Mouse (Mus musculus) embryonic facial prominence, embryonic 14.5 days (tissue): ENCODE data around the gene Ccdc12. TPM values are rescaled to one million over a fixed set of nuclear protein-coding genes. Genes with fewer than 3 reads are reported as not detected.
A peak's percentile ranks its signal among the peaks of the same experiment; 100 is the strongest.

Source experiments
- ATAC-seq: fragments of 200-750 bp; cut with Nextera tagmentation; 2 replicates; pipeline ENCODE4 v1.8.0; 2017; ENCODE audit warnings: low read depth, moderate number of reproducible peaks, moderate TSS enrichment
- DNase-seq: peaks from one replicate; pipeline ENCODE4 v3.0.0-alpha.2; 2015; ENCODE audit warnings: low spot score
- H3K27ac ChIP-seq: fragments of 300-500 bp; sonication (generic); replicated peaks from 2 replicates; pipeline ENCODE4 v1.5.1; 2014; ENCODE audit warnings: low read depth, mild to moderate bottlenecking, low read length, moderate library complexity
- H3K27me3 ChIP-seq: fragments of 300-500 bp; sonication (generic); replicated peaks from 2 replicates; pipeline ENCODE4 v1.6.1; 2014; ENCODE audit warnings: low read length; ENCODE audit not compliant: control insufficient read depth, insufficient read depth
- H3K36me3 ChIP-seq: fragments of 300-500 bp; sonication (generic); 2 replicates; pipeline ENCODE4 v1.6.1; 2014; ENCODE audit warnings: low read length, mixed read lengths; ENCODE audit not compliant: control insufficient read depth, insufficient read depth
- H3K4me1 ChIP-seq: fragments of 300-500 bp; sonication (generic); 2 replicates; pipeline ENCODE4 v1.6.1; 2014; ENCODE audit warnings: antibody characterized with exemption, low read length; ENCODE audit not compliant: control insufficient read depth, insufficient read depth
- H3K4me2 ChIP-seq: fragments of 300-500 bp; sonication (generic); 2 replicates; pipeline ENCODE4 v1.6.1; 2014; ENCODE audit warnings: low read depth, mild to moderate bottlenecking, low read length, moderate library complexity, mixed read lengths
- H3K4me3 ChIP-seq: fragments of 300-500 bp; sonication (generic); 2 replicates; pipeline ENCODE4 v1.5.1; 2014; ENCODE audit warnings: low read depth, mild to moderate bottlenecking, low read length
- H3K9ac ChIP-seq: fragments of 300-500 bp; sonication (generic); 2 replicates; pipeline ENCODE4 v1.6.1; 2014; ENCODE audit warnings: low read depth, mild to moderate bottlenecking, low read length, moderate library complexity, mixed read lengths
- H3K9me3 ChIP-seq: fragments of 300-500 bp; sonication (generic); 2 replicates; pipeline ENCODE4 v1.6.1; 2016; ENCODE audit warnings: low read length; ENCODE audit not compliant: control insufficient read depth
- WGBS: fragments of 180-500 bp; shearing (Covaris S2); extraction: QIAGEN DNeasy Blood & Tissue Kit; methylation state at CpG from one replicate; pipeline ENCODE4 v1.1.7; 2014; 5-methylcytosine and 5-hydroxymethylcytosine counted together
- polyA plus RNA-seq: library from polyadenylated mRNA; unstranded; fragments of >200 nt; fragmentation: Nextera tagmentation; extraction: Ambion mirVana; gene quantifications from 2 replicates; pipeline ENCODE4 v1.2.1, GENCODE M21; 2014

Gene Ccdc12
- polyA plus RNA-seq, 1 experiment from 2014 or later, result 104 TPM

- ATAC-seq, result peak; percentile 96
- H3K27ac ChIP-seq, result peak within 1 kb of the TSS; percentile 90
- H3K27me3 ChIP-seq, result no peaks in the 10 kb centered on the region
- peaks cover 9% of the 10 kb centered on the region; the same call in 1 of the 2 replicates for H3K4me1 ChIP-seq
- H3K9ac ChIP-seq, result peak within 1 kb of the TSS; percentile 72
- DNase-seq, result peak; percentile 98
- under 1% methylated on average over 37 of the region's 41 CpGs for WGBS
- H3K4me3 ChIP-seq, result peak within 1 kb of the TSS; percentile 50
- peaks cover 30% of the 10 kb centered on the region for H3K36me3 ChIP-seq
- peak within 1 kb of the TSS; percentile 93 for H3K4me2 ChIP-seq
- H3K9me3 ChIP-seq, result no peaks in the 10 kb centered on the region
Measured at GRCm38 (mm10) chr9:110624361-110625166, 31.7 kb upstream of the Ccdc12 start, which contains the start of gene Nradd. Nradd (minus strand) TSS chr9:110624452.

- ATAC-seq, result no peak
- no peak for DNase-seq
- H3K4me2 ChIP-seq, result peak overlapping the region; percentile 93
- peak overlapping the region; percentile 50 for H3K4me3 ChIP-seq
- no peaks in the 10 kb centered on the region for H3K27me3 ChIP-seq
- H3K27ac ChIP-seq, result peak overlapping the region; percentile 66; the same call in 1 of the 2 replicates
- H3K4me1 ChIP-seq, result peaks cover 9% of the 10 kb centered on the region; the same call in 1 of the 2 replicates
- H3K36me3 ChIP-seq, result peaks cover 21% of the 10 kb centered on the region
- peak overlapping the region; percentile 72 for H3K9ac ChIP-seq
- 70% methylated on average over 11 of the region's 11 CpGs for WGBS
- H3K9me3 ChIP-seq, result no peaks in the 10 kb centered on the region
Measured at GRCm38 (mm10) chr9:110625350-110625908, 30.9 kb upstream of the Ccdc12 start.

- WGBS, result 83% methylated on average over 15 of the region's 15 CpGs
- H3K27me3 ChIP-seq, result peaks cover 26% of the 10 kb centered on the region
- ATAC-seq, result no peak
Measured at GRCm38 (mm10) chr9:110630171-110630570, 26.1 kb upstream of the Ccdc12 start.

GRCm38 (mm10) chr9:110631191-110631590, 25.1 kb upstream of the Ccdc12 start:
- DNase-seq, result peak; percentile 56
- H3K4me2 ChIP-seq, result peak overlapping the region; percentile 47
- peak overlapping the region; percentile 25 for H3K4me3 ChIP-seq
- H3K27ac ChIP-seq, result no peak overlapping the region
- 17% methylated on average over 8 of the region's 10 CpGs for WGBS
- no peaks in the 10 kb centered on the region for H3K9me3 ChIP-seq
- peaks cover 26% of the 10 kb centered on the region for H3K27me3 ChIP-seq
- no peak for ATAC-seq
- no peaks in the 10 kb centered on the region for H3K36me3 ChIP-seq
- H3K9ac ChIP-seq, result no peak overlapping the region
- no peaks in the 10 kb centered on the region for H3K4me1 ChIP-seq

More at GRCm38 (mm10) chr9:110630171-110630570, 26.1 kb upstream of the Ccdc12 start:
- Histone ChIP-seq H3K4me3 (no peak overlapping the region), H3K27ac (no peak overlapping the region), H3K4me2 (no peak overlapping the region), H3K36me3 (no peaks in the 10 kb centered on the region), H3K9ac (no peak overlapping the region), H3K4me1 (no peaks in the 10 kb centered on the region; the same call in 1 of the 2 replicates), H3K9me3 (no peaks in the 10 kb centered on the region)
- no peak for DNase-seq

- H3K4me1 ChIP-seq, result no peaks in the 10 kb centered on the region
- H3K9me3 ChIP-seq, result no peaks in the 10 kb centered on the region
- 20% methylated on average over 25 of the region's 30 CpGs for WGBS
- H3K36me3 ChIP-seq, result no peaks in the 10 kb centered on the region
- DNase-seq, result no peak
- H3K27ac ChIP-seq, result no peak overlapping the region
- no peak overlapping the region for H3K9ac ChIP-seq
- no peak for ATAC-seq
- H3K4me2 ChIP-seq, result peak overlapping the region; percentile 47
- peak overlapping the region; percentile 25 for H3K4me3 ChIP-seq
- peaks cover 26% of the 10 kb centered on the region for H3K27me3 ChIP-seq
Measured at GRCm38 (mm10) chr9:110631651-110632275, 24.5 kb upstream of the Ccdc12 start.

- Histone ChIP-seq H3K9ac (no peak overlapping the region), H3K9me3 (no peaks in the 10 kb centered on the region), H3K27me3 (peaks cover 26% of the 10 kb centered on the region), H3K4me2 (no peak overlapping the region), H3K4me1 (no peaks in the 10 kb centered on the region), H3K27ac (no peak overlapping the region), H3K36me3 (no peaks in the 10 kb centered on the region), H3K4me3 (no peak overlapping the region)
- ATAC-seq (no peak), DNase-seq (no peak)
- WGBS, result 80% methylated on average over 13 of the region's 15 CpGs
Measured at GRCm38 (mm10) chr9:110632671-110633070, 23.6 kb upstream of the Ccdc12 start.

- ATAC-seq (no peak), DNase-seq (no peak)
- Histone ChIP-seq H3K9ac (no peak overlapping the region), H3K27me3 (peaks cover 26% of the 10 kb centered on the region), H3K9me3 (no peaks in the 10 kb centered on the region), H3K36me3 (no peaks in the 10 kb centered on the region), H3K4me2 (no peak overlapping the region), H3K4me3 (no peak overlapping the region), H3K4me1 (no peaks in the 10 kb centered on the region), H3K27ac (no peak overlapping the region)
- WGBS, result 71% methylated on average over 16 of the region's 17 CpGs
Measured at GRCm38 (mm10) chr9:110633882-110634281, 22.4 kb upstream of the Ccdc12 start.

- H3K9ac ChIP-seq, result no peak overlapping the region
- no peaks in the 10 kb centered on the region for H3K36me3 ChIP-seq
- ATAC-seq, result no peak
- no peak overlapping the region for H3K27ac ChIP-seq
- H3K4me3 ChIP-seq, result no peak overlapping the region
- H3K27me3 ChIP-seq, result peaks cover 26% of the 10 kb centered on the region
- no peaks in the 10 kb centered on the region for H3K9me3 ChIP-seq
- peak; percentile 84 for DNase-seq
- no peak overlapping the region for H3K4me2 ChIP-seq
- 6% methylated on average over 14 of the region's 19 CpGs for WGBS
- H3K4me1 ChIP-seq, result no peaks in the 10 kb centered on the region
Measured at GRCm38 (mm10) chr9:110635225-110635624, 21.1 kb upstream of the Ccdc12 start.
